Mouse (Mus musculus): ENCODE data around the gene Syngr2. TPM values are rescaled to one million over a fixed set of nuclear protein-coding genes. Genes with fewer than 3 reads are reported as not detected.
"Not testable (repeated sequence)": the region's sequence is repeated elsewhere in the genome, so short reads cannot be mapped to it uniquely, and the experiment has no call there.

Gene Syngr2
- total RNA-seq, 2 experiments from 2014 or later = 11.6 to 14.0 TPM

GRCm38 (mm10) chr11:117828149-117828887 is 18.9 kb downstream of the Syngr2 start:
- intact Hi-C loops (cut with DNase I) = loop anchor here (10.0 kb wide), 1 partner anchor 584 kb away; no protein-coding TSS in a partner anchor
- no peak for DNase-seq (ENCODE audit: low spot score in 2 of 2)

GRCm38 (mm10) chr11:117828888-117829604 is 19.6 kb downstream of the Syngr2 start:
- intact Hi-C loops (cut with DNase I) = loop anchor here (10.0 kb wide), 1 partner anchor 584 kb away; no protein-coding TSS in a partner anchor
- peak in 1 of 2 experiments; percentile 30 for DNase-seq (ENCODE audit: low spot score in 2 of 2)

DNA sequence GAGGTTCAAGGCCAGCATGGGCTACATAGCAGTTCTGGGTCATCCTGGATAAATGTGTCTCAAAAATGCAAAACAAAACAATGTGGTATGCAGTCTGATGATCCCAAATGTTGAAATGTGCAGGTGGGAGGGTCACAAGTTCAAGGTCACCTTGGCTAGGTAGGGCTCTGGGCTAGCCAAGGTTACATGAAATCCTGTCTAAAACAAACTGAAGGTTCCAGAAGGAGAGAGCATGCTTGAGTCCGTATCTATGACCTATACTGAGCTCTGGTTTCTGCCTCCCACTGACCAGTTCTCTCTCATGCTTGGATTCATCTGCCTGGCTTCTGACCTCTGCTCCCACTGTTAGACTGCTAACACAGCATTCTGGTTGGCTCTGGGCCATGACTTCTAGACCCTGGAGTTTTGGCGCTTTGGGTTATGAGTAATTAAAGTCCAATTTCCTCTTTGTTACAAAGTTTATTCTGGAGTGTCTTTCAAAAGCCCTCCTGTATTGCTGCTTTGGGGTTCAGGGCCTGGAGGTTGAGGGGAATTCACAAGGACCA is 20.3 kb downstream of the Syngr2 start:
- intact Hi-C loops (cut with DNase I) = loop anchor here (10.0 kb wide), 1 partner anchor 585 kb away; no protein-coding TSS in a partner anchor
- no peak for DNase-seq (ENCODE audit: low spot score in 2 of 2)

DNA sequence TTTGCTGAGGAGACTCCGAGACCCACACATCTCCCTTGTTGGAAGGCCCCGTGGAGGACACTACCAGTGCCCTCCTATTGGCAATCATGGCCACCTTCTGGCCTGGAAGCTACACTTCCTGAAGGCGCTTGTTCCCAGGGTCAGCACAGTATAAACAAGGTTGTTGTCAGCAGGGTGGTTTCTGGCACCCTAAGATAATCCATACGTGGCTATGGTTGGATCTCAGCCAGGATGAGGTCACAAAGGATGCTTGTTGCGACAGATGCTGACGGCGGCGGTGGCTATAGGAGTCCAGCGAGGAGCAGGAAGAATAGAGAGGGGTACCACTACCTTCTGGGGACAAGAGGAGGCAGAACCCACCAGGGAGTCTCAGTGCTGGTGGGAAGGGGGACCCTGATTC is 20.9 kb downstream of the Syngr2 start:
- intact Hi-C loops (cut with DNase I) = no loop called here
- no peak for DNase-seq (ENCODE audit: low spot score in 2 of 2)

DNA sequence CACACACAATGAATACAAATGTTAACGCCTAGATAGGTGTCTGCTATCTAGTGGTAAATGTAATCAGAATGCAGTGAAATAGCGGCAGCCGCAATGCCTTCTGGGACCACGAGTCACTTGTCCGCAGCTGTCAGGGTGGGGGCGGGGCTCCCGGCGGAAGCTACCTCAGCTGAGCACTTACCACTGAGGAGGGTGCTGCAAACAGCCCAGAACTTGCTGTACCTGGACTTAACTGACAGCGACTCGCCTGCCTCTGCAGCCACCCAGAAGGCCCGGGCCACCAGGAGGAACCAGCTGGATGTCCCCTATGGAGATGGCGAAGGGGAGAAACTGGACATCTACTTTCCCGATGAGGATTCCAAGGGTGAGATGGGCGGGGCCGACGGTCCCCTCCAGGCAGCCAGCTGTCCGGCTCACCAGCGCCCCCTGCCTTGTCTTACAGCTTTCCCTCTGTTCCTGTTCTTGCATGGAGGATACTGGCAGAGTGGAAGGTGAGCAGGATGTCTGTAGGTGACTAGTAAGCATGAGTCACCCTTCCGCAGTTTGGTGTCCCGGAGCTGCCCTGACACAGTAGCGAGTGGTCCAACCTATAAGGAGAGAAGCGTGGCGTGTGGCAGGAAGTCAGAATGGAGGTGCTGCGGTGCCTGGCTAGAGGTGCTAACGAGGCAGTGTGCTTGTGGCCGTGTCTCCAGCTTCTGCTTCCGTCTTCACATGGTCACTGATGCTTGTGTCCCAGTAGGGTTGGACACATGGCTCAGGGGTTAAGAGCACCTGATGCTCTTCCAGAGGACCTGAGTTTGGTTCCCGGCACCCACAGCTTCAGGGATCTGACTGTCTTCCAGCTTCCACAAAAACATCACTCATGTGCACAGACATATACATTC is 22.9 kb downstream of the Syngr2 start:
- DNase-seq (ENCODE audit: low spot score in 2 of 2) = peak; percentile 65 to 70
- intact Hi-C loops (cut with DNase I) = no loop called here

- DNase-seq (ENCODE audit: low spot score in 2 of 2); intact Hi-C loops (cut with DNase I): not testable (repeated sequence)
These were observed 24.0 kb downstream of the Syngr2 start for GRCm38 (mm10) chr11:117833509-117833908.

DNA sequence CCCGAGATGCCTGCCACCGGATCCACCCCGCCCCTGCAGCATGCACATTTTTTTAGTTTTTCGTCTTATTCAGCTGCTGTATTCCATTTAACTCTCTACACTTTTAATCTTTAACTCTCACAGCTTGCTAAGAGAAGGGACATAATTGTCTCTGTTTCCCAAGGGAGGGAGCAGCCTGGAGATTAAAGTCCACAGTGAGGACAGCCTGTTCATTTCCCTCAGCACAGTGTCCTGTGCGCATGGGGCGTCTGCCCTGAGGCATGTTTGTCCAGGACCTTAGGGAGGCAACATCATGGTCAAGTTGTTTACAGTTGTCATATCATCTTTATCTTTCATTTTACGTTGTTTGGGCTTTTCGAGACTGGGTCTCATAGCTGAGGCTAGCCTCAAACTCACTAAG is 24.6 kb downstream of the Syngr2 start:
- DNase-seq (ENCODE audit: low spot score in 2 of 2) = no peak
- intact Hi-C loops (cut with DNase I) = no loop called here

DNA sequence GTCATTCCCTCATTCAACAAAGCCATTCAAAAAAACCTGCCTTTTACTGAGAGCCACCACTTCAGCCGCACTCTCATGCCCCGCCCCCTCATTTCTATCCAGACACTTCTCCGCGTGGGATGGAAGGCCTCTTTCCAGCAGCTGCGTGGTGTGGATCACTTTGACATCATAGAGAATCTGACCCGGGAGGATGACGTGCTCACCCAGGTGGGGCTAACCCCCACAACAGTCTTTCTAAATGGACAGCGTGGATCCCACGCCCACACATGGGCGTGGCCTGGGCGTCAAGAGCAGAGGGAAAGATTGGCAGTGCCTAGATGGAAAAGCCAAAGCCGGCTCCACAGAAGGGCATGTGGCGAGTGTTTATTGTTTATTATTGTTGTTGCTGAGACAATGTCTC is 26.8 kb downstream of the Syngr2 start:
- peak; percentile 45 to 88 for DNase-seq (ENCODE audit: low spot score in 2 of 2)

DNA sequence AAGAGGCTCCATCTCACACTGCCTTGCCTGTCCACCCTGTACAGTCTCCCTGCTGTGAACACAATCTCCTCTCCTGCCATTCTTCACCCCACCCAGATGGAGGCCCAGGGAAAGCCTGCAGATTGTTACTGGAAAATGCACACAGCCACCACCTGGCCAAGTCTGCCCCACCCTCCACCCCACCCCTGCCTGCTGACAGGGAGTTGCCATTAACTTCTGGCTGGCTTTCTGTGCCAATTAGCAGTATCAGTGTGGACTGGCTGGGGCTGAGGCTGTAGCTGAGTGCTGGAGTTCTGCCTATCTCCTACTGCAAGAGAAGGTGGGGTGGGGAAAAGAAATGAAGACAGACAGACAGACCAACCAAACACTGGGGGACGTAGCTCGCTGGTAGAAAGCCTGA is 29.1 kb downstream of the Syngr2 start:
- no peak for DNase-seq (ENCODE audit: low spot score in 2 of 2)
- intact Hi-C loops (cut with DNase I) = no loop called here

More for the DNA sequence above, 26.8 kb downstream of the Syngr2 start:
- intact Hi-C loops (cut with DNase I) = no loop called here

DNA sequence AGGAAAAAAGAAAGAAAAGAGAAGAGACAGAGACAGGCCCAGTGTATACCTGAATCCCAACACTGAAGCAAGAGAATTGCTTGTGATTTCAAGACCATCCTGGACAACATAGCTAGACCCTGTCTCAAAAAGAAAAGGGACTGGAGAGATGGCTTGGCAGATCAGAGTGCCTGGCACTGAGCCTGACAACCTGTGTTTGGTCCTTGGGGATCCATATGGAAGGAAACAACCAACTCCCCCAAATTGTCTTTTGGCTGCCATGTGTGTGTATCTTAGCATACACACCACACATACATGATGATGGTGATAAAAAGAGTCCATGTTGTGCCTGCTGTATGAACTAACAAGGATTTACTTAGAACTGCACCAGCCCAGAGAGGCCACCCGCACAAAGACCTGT is 29.6 kb downstream of the Syngr2 start:
- no peak for DNase-seq (ENCODE audit: low spot score in 2 of 2)
- intact Hi-C loops (cut with DNase I) = no loop called here

GRCm38 (mm10) chr11:117840910-117841309 is 31.4 kb downstream of the Syngr2 start:
- DNase-seq (ENCODE audit: low spot score in 2 of 2) = no peak
- intact Hi-C loops (cut with DNase I) = no loop called here

GRCm38 (mm10) chr11:117843434-117843833 is 34.0 kb downstream of the Syngr2 start:
- intact Hi-C loops (cut with DNase I) = no loop called here
- DNase-seq (ENCODE audit: low spot score in 2 of 2) = no peak

DNA sequence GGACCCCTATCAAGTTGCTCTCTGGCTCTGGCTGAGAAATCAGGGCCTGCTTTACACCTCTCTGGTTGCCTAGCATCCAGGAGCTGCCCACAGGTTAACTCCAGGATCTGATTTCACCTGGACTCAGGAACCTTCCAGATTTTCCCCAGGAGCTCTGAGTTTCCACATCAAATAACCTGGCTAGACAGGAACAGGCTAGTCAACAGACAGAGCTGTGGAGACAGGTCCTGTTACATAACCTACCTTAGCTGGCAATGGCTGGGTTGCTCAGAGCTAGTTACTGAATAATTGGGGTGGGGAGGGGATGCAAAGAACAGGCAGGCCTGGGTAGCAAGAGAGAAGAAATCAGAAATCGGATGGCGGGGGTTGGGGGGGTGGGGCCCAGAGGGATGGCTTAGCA is 35.5 kb downstream of the Syngr2 start:
- intact Hi-C loops (cut with DNase I) = no loop called here
- DNase-seq (ENCODE audit: low spot score in 2 of 2) = no peak

- intact Hi-C loops (cut with DNase I) = no loop called here
- DNase-seq (ENCODE audit: low spot score in 2 of 2) = no peak
These were observed 36.2 kb downstream of the Syngr2 start for GRCm38 (mm10) chr11:117845651-117846050.

- intact Hi-C loops (cut with DNase I) = no loop called here
- DNase-seq (ENCODE audit: low spot score in 2 of 2) = no peak
These were observed 37.2 kb downstream of the Syngr2 start for GRCm38 (mm10) chr11:117846640-117847039.

- DNase-seq (ENCODE audit: low spot score in 2 of 2) = no peak
These were observed 38.2 kb downstream of the Syngr2 start for GRCm38 (mm10) chr11:117847593-117848215.

DNA sequence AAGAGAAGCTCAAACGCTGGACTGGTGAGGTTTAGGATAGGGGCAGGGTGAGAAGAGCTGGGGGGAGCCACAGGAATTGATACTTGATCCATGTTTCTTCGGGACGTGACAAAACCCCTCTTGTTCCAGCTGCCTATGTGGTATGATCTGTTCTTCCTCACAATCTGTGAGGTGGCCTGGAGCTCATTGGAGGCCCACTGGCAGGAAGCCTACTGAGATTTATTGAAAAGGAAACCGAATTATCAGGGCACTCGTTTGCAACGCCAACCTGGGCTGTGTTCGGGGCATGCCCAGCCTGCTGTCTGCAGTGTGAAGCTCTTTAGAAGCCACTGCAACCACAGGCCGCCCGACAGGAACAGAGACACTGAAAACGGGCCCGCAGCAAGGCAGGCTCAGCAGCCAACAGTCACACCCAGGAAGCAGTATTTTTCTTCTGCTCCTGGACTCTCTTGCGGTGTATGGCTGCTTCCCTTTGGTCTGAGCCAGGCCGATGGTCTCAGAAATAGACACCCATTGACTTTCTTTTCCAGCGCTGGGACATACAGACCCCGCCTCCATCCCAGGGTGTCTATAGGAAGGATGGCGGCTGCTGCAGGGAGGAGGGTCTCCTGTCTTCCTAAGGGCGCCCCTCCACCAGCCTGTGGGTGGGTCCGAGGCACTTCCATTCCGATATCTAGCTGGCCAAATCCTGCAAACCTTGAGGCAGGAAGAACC is 39.0 kb downstream of the Syngr2 start:
- intact Hi-C loops (cut with DNase I) = no loop called here
- no peak for DNase-seq (ENCODE audit: low spot score in 2 of 2)

More at GRCm38 (mm10) chr11:117847593-117848215, 38.2 kb downstream of the Syngr2 start:
- intact Hi-C loops (cut with DNase I) = no loop called here

DNA sequence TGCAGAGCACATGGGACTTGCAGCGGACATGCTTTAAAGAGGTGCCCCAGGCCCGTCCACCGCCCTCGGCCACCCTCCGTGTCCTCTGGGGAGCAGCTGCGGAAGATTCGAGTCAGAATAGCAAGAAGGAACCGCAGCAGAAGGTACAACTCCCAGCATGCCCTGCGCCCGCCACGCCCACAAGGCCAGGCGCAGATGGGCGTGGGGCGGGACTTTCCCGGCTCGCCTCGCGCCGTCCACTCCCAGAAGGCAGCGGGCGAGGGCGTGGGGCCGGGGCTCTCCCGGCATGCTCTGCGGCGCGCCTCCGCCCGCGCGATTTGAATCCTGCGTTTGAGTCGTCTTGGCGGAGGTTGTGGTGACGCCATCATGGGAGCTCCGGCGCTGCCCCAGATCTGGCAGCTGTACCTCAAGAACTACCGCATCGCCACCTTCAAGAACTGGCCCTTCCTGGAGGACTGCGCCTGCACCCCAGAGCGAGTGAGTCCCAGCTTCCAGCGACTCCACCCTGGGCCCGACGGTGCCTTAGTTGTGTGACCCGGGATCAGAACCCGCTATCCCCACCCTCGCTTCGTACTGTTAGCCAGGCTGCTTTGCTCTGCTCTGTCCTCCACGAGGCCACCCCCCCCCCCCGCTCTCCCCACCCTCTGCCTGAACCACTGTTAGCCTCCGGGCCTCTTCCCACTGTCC is 39.7 kb downstream of the Syngr2 start, which contains the start of gene Birc5:
Birc5 (plus strand) TSS at position 267 of the 687 bp plus-strand sequence.
- intact Hi-C loops (cut with DNase I) = no loop called here
- DNase-seq (ENCODE audit: low spot score in 2 of 2) = peak; percentile 96 to 97

Data from left cerebral cortex, postnatal 25 days (tissue).